Mouse (Mus musculus): Measurements from ENCODE around the gene Sult2a7. TPM values are rescaled to one million over a fixed set of nuclear protein-coding genes. Genes with fewer than 3 reads are reported as not detected.

Gene Sult2a7
- total and polyA plus RNA-seq, 3 experiments, result not detected

DNA sequence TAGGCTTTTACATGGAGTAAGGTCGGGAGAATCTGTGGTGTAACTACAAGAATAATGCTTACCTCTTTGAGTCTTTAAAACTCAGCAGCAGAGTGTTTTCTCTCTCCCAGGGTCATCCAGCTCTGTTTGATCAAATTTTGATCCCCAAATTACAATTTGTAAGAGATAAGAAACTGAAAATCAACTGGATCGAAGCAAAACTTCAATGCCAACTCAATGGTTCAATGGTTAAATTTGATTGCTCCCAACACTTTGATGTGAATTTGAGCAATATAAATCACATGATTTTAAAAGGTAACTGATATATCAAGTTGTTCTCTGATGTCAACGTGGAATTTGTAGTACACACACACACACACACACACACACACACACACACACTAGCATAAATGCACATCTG is 47.5 kb downstream of the Sult2a7 start, which contains the start of gene Sult2a8:
Gene Sult2a8 (minus strand): TSS at position 236 of the 400 bp plus-strand sequence.
- H3K4me2 ChIP-seq (ENCODE audit: insufficient read depth, low read depth, poor library complexity, severe bottlenecking), result no peak within 1 kb of the TSS
- H3K9ac ChIP-seq (ENCODE audit: insufficient read depth, low read depth), result no peak within 1 kb of the TSS
- no peak within 1 kb of the TSS for H3K27ac ChIP-seq (ENCODE audit: insufficient read depth, low read depth)
- in situ Hi-C loops (cut with MboI; ENCODE audit: low pct_ligation_motif_present, low pct_unique_long_range_greater_than_20kb, low sequenced_read_pairs), result no loop called here
- no peak for TF ChIP-seq ZMIZ1 (IDR thresholded peaks at IDR 0.05; ENCODE audit: low read depth, low read length)
- no peak for TF ChIP-seq GABPA (IDR thresholded peaks at IDR 0.05; ENCODE audit: insufficient replicate concordance, low read depth, low read length)
- no peak for TF ChIP-seq POLR2AphosphoS2 (IDR thresholded peaks at IDR 0.05; ENCODE audit: low read depth, low read length)
- TF ChIP-seq ZC3H11A (IDR thresholded peaks at IDR 0.05; ENCODE audit: low read depth, low read length), result no peak
- no peak for TF ChIP-seq USF2 (conservative IDR thresholded peaks at IDR 0.05; ENCODE audit: low read depth, low read length)
- no peak for TF ChIP-seq MEF2A (IDR thresholded peaks at IDR 0.05; ENCODE audit: borderline replicate concordance, low read depth, low read length)
- no peak for TF ChIP-seq RCOR1 (conservative IDR thresholded peaks at IDR 0.05; ENCODE audit: low read depth, low read length)
- no peak for TF ChIP-seq NRF1 (IDR thresholded peaks at IDR 0.05; ENCODE audit: low read depth, low read length)
- TF ChIP-seq NELFE (IDR thresholded peaks at IDR 0.05; ENCODE audit: low read depth, low read length), result no peak
- no peak for TF ChIP-seq MXI1 (IDR thresholded peaks at IDR 0.05; ENCODE audit: low read depth, low read length)
- TF ChIP-seq TCF12 (IDR thresholded peaks at IDR 0.05; ENCODE audit: low read depth, low read length), result no peak
- TF ChIP-seq ETS1 (conservative IDR thresholded peaks at IDR 0.05; ENCODE audit: low read depth, low read length), result no peak
- TF ChIP-seq ZKSCAN1 (IDR thresholded peaks at IDR 0.05; ENCODE audit: borderline replicate concordance, low read depth, low read length), result no peak
- TF ChIP-seq PAX5 (IDR thresholded peaks at IDR 0.05; ENCODE audit: low read length), result no peak
- no peak for TF ChIP-seq ELF1 (IDR thresholded peaks at IDR 0.05; ENCODE audit: low read depth, low read length)
- TF ChIP-seq RAD21 (IDR thresholded peaks at IDR 0.05; ENCODE audit: low read depth, low read length), result no peak
- TF ChIP-seq E2F4 (IDR thresholded peaks at IDR 0.05; ENCODE audit: insufficient replicate concordance, low read depth, low read length), result no peak
- no peak for TF ChIP-seq UBTF (IDR thresholded peaks at IDR 0.05; ENCODE audit: low read depth, low read length)
- no peak for TF ChIP-seq ZNF384 (IDR thresholded peaks at IDR 0.05; ENCODE audit: low read depth, low read length)
- H3K79me2 ChIP-seq (replicated peaks; ENCODE audit: control insufficient read depth, extremely low read depth, insufficient read depth, poor library complexity, severe bottlenecking), result no peaks in the 10 kb centered on the region
- dilution Hi-C loops (cut with MboI; ENCODE audit: extremely low pct_ligation_motif_present, extremely low pct_unique_long_range_greater_than_20kb, low sequenced_read_pairs), result no loop called here
- no peak within 1 kb of the TSS for H3K4me3 ChIP-seq (replicated peaks in 1 of 3; ENCODE audit: low read depth in 2 of 3, low read length in 2 of 3, poor library complexity in 1 of 3)
- DNase-seq (ENCODE audit: extremely low read depth), result no peak
- H3K4me1 ChIP-seq (ENCODE audit: control insufficient read depth in 1 of 2, insufficient read depth in 2 of 2), result no peaks in the 10 kb centered on the region
- no peaks in the 10 kb centered on the region for H3K36me3 ChIP-seq (replicated peaks in 1 of 2; ENCODE audit: control insufficient read depth in 1 of 2, insufficient read depth in 1 of 2, low read length in 1 of 2)
- H3K9me3 ChIP-seq (replicated peaks; ENCODE audit: low read length), result peaks cover 11% of the 10 kb centered on the region
- H3K27me3 ChIP-seq (replicated peaks), result no peaks in the 10 kb centered on the region

- Histone ChIP-seq H3K4me2 (ENCODE audit: insufficient read depth, low read depth, poor library complexity, severe bottlenecking) (no peak overlapping the region), H3K27ac (ENCODE audit: insufficient read depth, low read depth) (no peak overlapping the region), H3K36me3 (replicated peaks in 1 of 2; ENCODE audit: control insufficient read depth in 1 of 2, insufficient read depth in 1 of 2, low read length in 1 of 2) (no peaks in the 10 kb centered on the region), H3K79me2 (replicated peaks; ENCODE audit: control insufficient read depth, extremely low read depth, insufficient read depth, poor library complexity, severe bottlenecking) (no peaks in the 10 kb centered on the region), H3K4me3 (replicated peaks in 1 of 3; ENCODE audit: low read depth in 2 of 3, low read length in 2 of 3, poor library complexity in 1 of 3) (no peak overlapping the region), H3K27me3 (replicated peaks) (no peaks in the 10 kb centered on the region), H3K4me1 (ENCODE audit: control insufficient read depth in 1 of 2, insufficient read depth in 2 of 2) (no peaks in the 10 kb centered on the region), H3K9ac (ENCODE audit: insufficient read depth, low read depth) (no peak overlapping the region), H3K9me3 (replicated peaks; ENCODE audit: low read length) (peaks cover 14% of the 10 kb centered on the region)
- dilution Hi-C loops (cut with MboI; ENCODE audit: extremely low pct_ligation_motif_present, extremely low pct_unique_long_range_greater_than_20kb, low sequenced_read_pairs) (no loop called here), in situ Hi-C loops (cut with MboI; ENCODE audit: low pct_ligation_motif_present, low pct_unique_long_range_greater_than_20kb, low sequenced_read_pairs) (no loop called here)
- no peak for TF ChIP-seq TBP (conservative IDR thresholded peaks at IDR 0.05; ENCODE audit: low read depth, low read length)
- no peak for TF ChIP-seq NRF1 (IDR thresholded peaks at IDR 0.05; ENCODE audit: low read depth, low read length)
- no peak for TF ChIP-seq RAD21 (IDR thresholded peaks at IDR 0.05; ENCODE audit: low read depth, low read length)
- TF ChIP-seq SIN3A (IDR thresholded peaks at IDR 0.05; ENCODE audit: low read length), result no peak
- no peak for TF ChIP-seq SMC3 (IDR thresholded peaks at IDR 0.05; ENCODE audit: low read depth, low read length)
- TF ChIP-seq CHD1 (IDR thresholded peaks at IDR 0.05; ENCODE audit: low read depth, low read length), result no peak
- no peak for TF ChIP-seq PAX5 (IDR thresholded peaks at IDR 0.05; ENCODE audit: low read length)
- no peak for TF ChIP-seq GABPA (IDR thresholded peaks at IDR 0.05; ENCODE audit: insufficient replicate concordance, low read depth, low read length)
- TF ChIP-seq E2F4 (IDR thresholded peaks at IDR 0.05; ENCODE audit: insufficient replicate concordance, low read depth, low read length), result no peak
- no peak for TF ChIP-seq JUN (IDR thresholded peaks at IDR 0.05; ENCODE audit: insufficient read depth, low read depth, low read length)
- TF ChIP-seq NELFE (IDR thresholded peaks at IDR 0.05; ENCODE audit: low read depth, low read length), result no peak
- TF ChIP-seq UBTF (IDR thresholded peaks at IDR 0.05; ENCODE audit: low read depth, low read length), result no peak
- no peak for TF ChIP-seq ELF1 (IDR thresholded peaks at IDR 0.05; ENCODE audit: low read depth, low read length)
- TF ChIP-seq RCOR1 (conservative IDR thresholded peaks at IDR 0.05; ENCODE audit: low read depth, low read length), result no peak
- TF ChIP-seq ZMIZ1 (IDR thresholded peaks at IDR 0.05; ENCODE audit: low read depth, low read length), result no peak
- TF ChIP-seq MYC (IDR thresholded peaks at IDR 0.05; ENCODE audit: low read depth, low read length), result no peak
- TF ChIP-seq EP300 (IDR thresholded peaks at IDR 0.05; ENCODE audit: low read length), result no peak
- TF ChIP-seq USF2 (conservative IDR thresholded peaks at IDR 0.05; ENCODE audit: low read depth, low read length), result no peak
- TF ChIP-seq CHD2 (IDR thresholded peaks at IDR 0.05; ENCODE audit: low read length), result no peak
- DNase-seq (ENCODE audit: extremely low read depth), result no peak
These were observed 54.4 kb downstream of the Sult2a7 start for GRCm38 (mm10) chr7:14439581-14439980.

All from CH12.LX (cell line).